Mouse (Mus musculus): ENCODE measurements at regions not wholly inside any gene's neighbourhood (a gene's known extent, or its start where the extent isn't known, plus 50 kb on each side); places are given as distances from the start of the nearest gene placed in this dataset.

DNA sequence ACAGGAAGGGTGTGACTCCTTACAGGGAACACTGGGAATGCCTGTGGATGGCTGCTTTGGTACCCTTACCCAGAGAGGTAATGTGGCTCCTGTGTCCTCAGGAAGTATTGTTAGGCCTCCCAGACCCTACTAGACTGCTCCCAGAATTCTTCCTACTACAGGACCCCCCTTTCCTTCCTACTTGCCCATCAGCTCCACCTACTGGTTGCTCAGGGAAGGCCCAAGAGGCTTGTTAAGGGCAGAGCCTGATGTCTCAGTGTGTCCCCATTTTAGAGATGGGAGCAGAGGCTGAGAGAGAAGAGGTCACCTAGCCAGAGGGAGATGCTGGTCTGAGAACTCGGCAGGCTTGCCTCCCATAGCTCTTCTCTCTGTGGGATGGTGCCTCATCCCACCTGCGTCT, 93.3 kb downstream of the 1810010D01Rik start:
- TF ChIP-seq POLR2A (IDR thresholded peaks at IDR 0.05; ENCODE audit: insufficient read length, low read depth) (no peak), CEBPB (IDR thresholded peaks at IDR 0.05; ENCODE audit: insufficient read depth, poor library complexity, severe bottlenecking) (no peak), REST (IDR thresholded peaks at IDR 0.05; ENCODE audit: insufficient read depth, insufficient read length) (no peak), USF1 (IDR thresholded peaks at IDR 0.05; ENCODE audit: low read depth) (no peak), MYOG (IDR thresholded peaks at IDR 0.05; ENCODE audit: control insufficient read depth in 1 of 3, insufficient read depth in 1 of 3, insufficient read length in 2 of 3, low read depth in 2 of 3) (no peak), E2F4 (IDR thresholded peaks at IDR 0.05; ENCODE audit: insufficient read depth) (no peak), MAX (IDR thresholded peaks at IDR 0.05; ENCODE audit: low read depth) (no peak), MYOD1 (IDR thresholded peaks at IDR 0.05; ENCODE audit: control insufficient read depth in 1 of 3, insufficient read length in 2 of 3, low read depth in 2 of 3) (no peak), POLR2AphosphoS2 (IDR thresholded peaks at IDR 0.05; ENCODE audit: insufficient read length, low read depth) (no peak), SRF (IDR thresholded peaks at IDR 0.05; ENCODE audit: control insufficient read depth, insufficient read length, low read depth) (no peak), TCF12 (IDR thresholded peaks at IDR 0.05; ENCODE audit: insufficient read depth, poor library complexity, severe bottlenecking) (no peak), TCF3 (IDR thresholded peaks at IDR 0.05; ENCODE audit: insufficient read length, low read depth) (no peak)
- H3K36me3 ChIP-seq (ENCODE audit: control insufficient read depth, insufficient read depth) = no peaks in the 10 kb centered on the region
- H3K27me3 ChIP-seq (ENCODE audit: control insufficient read depth, insufficient read depth, insufficient read length) = no peaks in the 10 kb centered on the region
- no peak overlapping the region for H3K4me3 ChIP-seq
- no peaks in the 10 kb centered on the region for H3K79me2 ChIP-seq (ENCODE audit: control insufficient read depth, insufficient read depth)
- no peak overlapping the region for H3K4me2 ChIP-seq (ENCODE audit: low read depth)
- no peak overlapping the region for H3ac ChIP-seq (ENCODE audit: control insufficient read depth, insufficient read length)

DNA sequence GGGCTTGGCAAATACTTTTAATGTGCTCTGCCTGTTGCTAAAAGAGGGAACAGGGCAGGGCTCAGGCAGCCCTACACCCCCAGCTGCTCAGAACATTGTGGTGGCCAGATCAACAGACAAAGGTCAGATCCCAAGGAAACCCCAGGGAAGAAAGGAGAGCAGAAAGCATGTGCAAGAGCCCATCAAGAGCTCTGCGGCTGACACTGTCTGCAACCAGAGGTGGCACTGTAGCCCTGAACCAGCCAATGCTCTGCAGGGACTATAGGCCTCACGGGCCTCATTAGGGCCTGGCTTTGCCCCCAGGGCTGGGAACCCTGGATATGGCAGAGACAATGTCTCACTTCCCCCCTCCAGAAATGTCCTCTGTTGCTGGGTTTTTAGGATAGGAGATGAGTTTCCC, 93.8 kb downstream of the 1810010D01Rik start:
- H3ac ChIP-seq (ENCODE audit: control insufficient read depth, insufficient read length) = no peak overlapping the region
- no peaks in the 10 kb centered on the region for H3K36me3 ChIP-seq (ENCODE audit: control insufficient read depth, insufficient read depth)
- no peak overlapping the region for H3K4me3 ChIP-seq
- H3K4me2 ChIP-seq (ENCODE audit: low read depth) = no peak overlapping the region
- TF ChIP-seq TCF12 (IDR thresholded peaks at IDR 0.05; ENCODE audit: insufficient read depth, poor library complexity, severe bottlenecking) (no peak), POLR2A (IDR thresholded peaks at IDR 0.05; ENCODE audit: insufficient read length, low read depth) (no peak), MYOG (IDR thresholded peaks at IDR 0.05; ENCODE audit: control insufficient read depth in 1 of 3, insufficient read depth in 1 of 3, insufficient read length in 2 of 3, low read depth in 2 of 3) (peak in 1 of 3 experiments; percentile 33)
- H3K27me3 ChIP-seq (ENCODE audit: control insufficient read depth, insufficient read depth, insufficient read length) = no peaks in the 10 kb centered on the region
- no peaks in the 10 kb centered on the region for H3K79me2 ChIP-seq (ENCODE audit: control insufficient read depth, insufficient read depth)

GRCm38 (mm10) chr7:145112887-145113531, 94.9 kb downstream of the 1810010D01Rik start:
- Histone ChIP-seq H3K4me3 (no peak overlapping the region), H3K79me2 (ENCODE audit: control insufficient read depth, insufficient read depth) (no peaks in the 10 kb centered on the region), H3K27me3 (ENCODE audit: control insufficient read depth, insufficient read depth, insufficient read length) (no peaks in the 10 kb centered on the region), H3ac (ENCODE audit: control insufficient read depth, insufficient read length) (no peak overlapping the region), H3K36me3 (ENCODE audit: control insufficient read depth, insufficient read depth) (no peaks in the 10 kb centered on the region), H3K4me2 (ENCODE audit: low read depth) (peak overlapping the region; percentile 94)
- no peak for TF ChIP-seq USF1 (IDR thresholded peaks at IDR 0.05; ENCODE audit: low read depth)
- no peak for TF ChIP-seq SRF (IDR thresholded peaks at IDR 0.05; ENCODE audit: control insufficient read depth, insufficient read length, low read depth)
- peak; percentile 52 to 89 (median 60) for TF ChIP-seq MYOD1 (IDR thresholded peaks at IDR 0.05; ENCODE audit: control insufficient read depth in 1 of 3, insufficient read length in 2 of 3, low read depth in 2 of 3)
- TF ChIP-seq MYOG (IDR thresholded peaks at IDR 0.05; ENCODE audit: control insufficient read depth in 1 of 3, insufficient read depth in 1 of 3, insufficient read length in 2 of 3, low read depth in 2 of 3) = peak in 1 of 3 experiments; percentile 72
- no peak for TF ChIP-seq POLR2AphosphoS2 (IDR thresholded peaks at IDR 0.05; ENCODE audit: insufficient read length, low read depth)
- peak; percentile 55 for TF ChIP-seq TCF12 (IDR thresholded peaks at IDR 0.05; ENCODE audit: insufficient read depth, poor library complexity, severe bottlenecking)
- TF ChIP-seq E2F4 (IDR thresholded peaks at IDR 0.05; ENCODE audit: insufficient read depth) = no peak

DNA sequence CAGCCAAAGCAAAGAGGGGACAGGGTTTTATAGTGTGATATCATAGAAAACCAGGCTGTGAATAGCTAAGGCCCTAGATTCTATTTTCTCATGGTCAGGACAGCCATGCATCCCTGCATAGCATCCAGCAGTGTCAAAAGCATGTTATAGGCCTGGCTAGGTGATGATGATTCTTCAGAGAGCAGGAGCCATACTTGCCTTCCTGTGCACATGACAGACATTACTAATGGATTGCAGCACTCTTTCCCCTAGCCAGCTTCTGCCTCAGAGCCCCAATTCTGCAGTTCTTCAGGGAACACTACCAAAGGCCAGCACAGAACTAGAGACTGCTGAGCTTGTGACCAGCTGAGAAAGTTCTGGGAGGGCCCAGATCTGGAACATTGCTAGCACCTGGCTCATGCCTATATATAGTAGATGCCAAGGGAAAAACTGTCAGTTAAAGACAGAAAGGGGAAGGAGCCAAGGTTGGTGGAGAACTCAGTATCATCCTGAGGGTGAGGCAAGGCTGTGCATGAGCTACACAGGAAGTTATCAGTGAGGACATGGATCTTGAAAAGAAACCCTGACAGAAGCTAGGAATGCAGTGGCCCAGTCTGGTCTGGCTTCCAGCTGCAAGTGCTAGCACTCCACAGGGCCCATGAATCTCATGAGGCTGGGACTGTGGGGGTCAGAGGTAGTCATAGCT, 95.6 kb downstream of the 1810010D01Rik start:
- Histone ChIP-seq H3K79me2 (ENCODE audit: control insufficient read depth, insufficient read depth) (no peaks in the 10 kb centered on the region), H3ac (ENCODE audit: control insufficient read depth, insufficient read length) (peak overlapping the region; percentile 13), H3K4me3 (peak overlapping the region; percentile 17), H3K27me3 (ENCODE audit: control insufficient read depth, insufficient read depth, insufficient read length) (no peaks in the 10 kb centered on the region), H3K4me2 (ENCODE audit: low read depth) (peak overlapping the region; percentile 94), H3K36me3 (ENCODE audit: control insufficient read depth, insufficient read depth) (no peaks in the 10 kb centered on the region)
- TF ChIP-seq POLR2AphosphoS2 (IDR thresholded peaks at IDR 0.05; ENCODE audit: insufficient read length, low read depth) = no peak
- peak; percentile 10 for TF ChIP-seq USF1 (IDR thresholded peaks at IDR 0.05; ENCODE audit: low read depth)

DNA sequence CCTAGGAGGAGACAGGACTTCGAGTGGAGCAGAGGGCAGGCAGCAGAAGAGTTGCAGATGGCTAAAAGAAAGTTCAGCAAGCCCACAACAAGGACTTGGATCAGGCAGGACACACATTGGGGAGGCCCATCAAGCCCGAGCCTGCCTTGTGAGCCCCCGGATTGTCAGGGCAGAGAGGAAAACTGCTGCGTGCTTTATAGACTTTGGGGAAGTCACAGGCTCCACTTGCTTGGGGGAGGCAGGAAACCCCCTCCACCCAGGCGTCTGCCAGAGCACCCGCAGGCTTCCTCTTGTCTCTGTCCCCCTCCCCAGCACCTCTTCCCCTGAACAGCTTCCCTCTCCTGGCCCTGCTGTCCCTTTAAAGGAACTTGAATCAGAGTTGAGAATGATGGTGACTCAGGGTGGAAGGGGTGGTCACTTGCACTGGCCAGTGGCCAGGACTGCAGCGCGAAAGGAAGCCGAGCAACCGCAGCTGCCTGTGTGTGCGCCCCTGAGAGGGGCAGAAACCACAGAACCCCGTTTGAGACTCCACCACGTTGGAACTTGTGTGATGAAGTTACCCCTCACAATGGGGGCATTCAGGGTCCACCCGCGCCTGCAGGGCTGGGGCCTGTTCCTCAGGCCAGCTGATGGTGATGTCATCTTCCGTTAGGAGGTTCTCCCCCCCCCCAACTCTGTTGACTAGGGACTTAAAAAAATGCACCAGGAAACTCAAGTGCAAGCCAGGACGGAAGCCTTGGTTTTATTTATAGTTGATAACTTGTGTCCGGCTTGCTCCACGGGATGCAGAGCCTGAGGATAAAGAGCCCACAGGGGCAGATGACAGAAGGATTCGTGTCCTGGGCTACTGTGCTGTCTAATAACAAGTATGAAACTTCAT, 96.4 kb downstream of the 1810010D01Rik start:
- Histone ChIP-seq H3K27me3 (ENCODE audit: control insufficient read depth, insufficient read depth, insufficient read length) (no peaks in the 10 kb centered on the region), H3K79me2 (ENCODE audit: control insufficient read depth, insufficient read depth) (no peaks in the 10 kb centered on the region), H3K36me3 (ENCODE audit: control insufficient read depth, insufficient read depth) (no peaks in the 10 kb centered on the region), H3ac (ENCODE audit: control insufficient read depth, insufficient read length) (peak overlapping the region; percentile 13), H3K4me3 (peak overlapping the region; percentile 17), H3K4me2 (ENCODE audit: low read depth) (peak overlapping the region; percentile 94)
- no peak for TF ChIP-seq POLR2AphosphoS2 (IDR thresholded peaks at IDR 0.05; ENCODE audit: insufficient read length, low read depth)
- peak in 2 of 3 experiments; percentile 53 to 66 for TF ChIP-seq MYOD1 (IDR thresholded peaks at IDR 0.05; ENCODE audit: control insufficient read depth in 1 of 3, insufficient read length in 2 of 3, low read depth in 2 of 3)
- peak in 2 of 3 experiments; percentile 63 to 82 for TF ChIP-seq MYOG (IDR thresholded peaks at IDR 0.05; ENCODE audit: control insufficient read depth in 1 of 3, insufficient read depth in 1 of 3, insufficient read length in 2 of 3, low read depth in 2 of 3)
- TF ChIP-seq POLR2A (IDR thresholded peaks at IDR 0.05; ENCODE audit: insufficient read length, low read depth) = peak; percentile 15

All from myocyte (in vitro differentiated cells).